Mouse (Mus musculus): ENCODE results near the gene Adsl. TPM values are rescaled to one million over a fixed set of nuclear protein-coding genes. Genes with fewer than 3 reads are reported as not detected.
A peak's percentile ranks its signal among the peaks of the same experiment; 100 is the strongest.
"Not testable (repeated sequence)": the region's sequence is repeated elsewhere in the genome, so short reads cannot be mapped to it uniquely, and the experiment has no call there.

Adsl gene
- 183 and 186 TPM in 2 replicates for polyA plus RNA-seq (2016; fragmentation: Nextera tagmentation; extraction: Ambion mirVana)

- Histone ChIP-seq H3K9me3 (no peaks in the 10 kb centered on the region), H3K27ac (peak within 1 kb of the TSS; percentile 77), H3K9ac (replicated peaks) (peak within 1 kb of the TSS; percentile 78), H3K36me3 (peaks cover 15% of the 10 kb centered on the region), H3K4me3 (replicated peaks) (peak within 1 kb of the TSS; percentile 89), H3K27me3 (no peaks in the 10 kb centered on the region), H3K4me1 (replicated peaks) (peaks cover 14% of the 10 kb centered on the region), H3K4me2 (peak within 1 kb of the TSS; percentile 85)
- WGBS = under 1% methylated on average over 63 of the region's 63 CpGs
- peak; percentile 75; the same call in 1 of the 2 replicates for ATAC-seq (ENCODE audit: insufficient number of reproducible peaks, insufficient read depth, low FRiP score, low TSS enrichment, low read depth)
These were observed at the start of gene Adsl for GRCm38 (mm10) chr15:80948145-80949135. Adsl (plus strand) TSS chr15:80948490.

DNA sequence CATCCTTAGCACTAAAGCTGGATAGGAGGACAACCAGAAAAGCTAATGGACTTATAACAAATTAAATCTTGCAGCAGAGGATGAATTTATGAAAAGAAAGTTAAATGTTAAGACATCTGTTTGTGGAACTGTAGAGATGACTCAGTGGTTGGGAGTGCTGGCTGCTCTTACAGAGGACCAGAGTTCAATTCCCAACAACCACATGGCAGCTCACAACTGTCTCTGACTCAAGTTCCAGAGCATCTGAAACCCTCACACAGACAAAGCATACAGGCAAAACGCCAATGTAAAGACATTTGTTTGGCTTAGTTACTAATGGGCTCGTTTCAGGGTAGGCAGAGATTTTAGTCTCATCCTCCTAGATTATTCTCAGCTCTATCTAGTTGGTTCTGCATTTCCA lies 48.5 kb upstream of the Adsl start:
- H3K4me2 ChIP-seq = no peak overlapping the region
- 87% methylated on average over 2 of the region's 2 CpGs for WGBS
- H3K27ac ChIP-seq = no peak overlapping the region
- ATAC-seq (ENCODE audit: insufficient number of reproducible peaks, insufficient read depth, low FRiP score, low TSS enrichment, low read depth) = no peak
- no peak overlapping the region for H3K9ac ChIP-seq (replicated peaks)
- H3K36me3 ChIP-seq = peaks cover 95% of the 10 kb centered on the region
- no peak overlapping the region for H3K4me3 ChIP-seq (replicated peaks)
- no peaks in the 10 kb centered on the region for H3K9me3 ChIP-seq
- H3K4me1 ChIP-seq (replicated peaks) = no peaks in the 10 kb centered on the region
- no peaks in the 10 kb centered on the region for H3K27me3 ChIP-seq

- Histone ChIP-seq H3K27me3 (no peaks in the 10 kb centered on the region), H3K36me3 (peaks cover 95% of the 10 kb centered on the region), H3K4me3 (replicated peaks) (no peak overlapping the region), H3K9me3 (no peaks in the 10 kb centered on the region), H3K4me2 (no peak overlapping the region), H3K4me1 (replicated peaks) (no peaks in the 10 kb centered on the region), H3K27ac (no peak overlapping the region), H3K9ac (replicated peaks) (no peak overlapping the region)
- ATAC-seq (ENCODE audit: insufficient number of reproducible peaks, insufficient read depth, low FRiP score, low TSS enrichment, low read depth) = no peak
- 88% methylated on average over 6 of the region's 6 CpGs for WGBS
These were observed 46.3 kb upstream of the Adsl start for GRCm38 (mm10) chr15:80901806-80902513.

GRCm38 (mm10) chr15:80904776-80905175 lies 43.5 kb upstream of the Adsl start:
- peaks cover 93% of the 10 kb centered on the region for H3K36me3 ChIP-seq
- ATAC-seq (ENCODE audit: insufficient number of reproducible peaks, insufficient read depth, low FRiP score, low TSS enrichment, low read depth); H3K9me3 ChIP-seq; H3K9ac ChIP-seq (replicated peaks); H3K4me3 ChIP-seq (replicated peaks); H3K27me3 ChIP-seq; H3K4me2 ChIP-seq; H3K27ac ChIP-seq; H3K4me1 ChIP-seq (replicated peaks): not testable (repeated sequence)
- over 99% methylated on average over 6 of the region's 6 CpGs for WGBS

GRCm38 (mm10) chr15:80910183-80910582 lies 38.1 kb upstream of the Adsl start:
- Histone ChIP-seq H3K27ac (no peak overlapping the region), H3K9ac (replicated peaks) (no peak overlapping the region), H3K36me3 (peaks cover 95% of the 10 kb centered on the region), H3K4me2 (no peak overlapping the region), H3K4me1 (replicated peaks) (no peaks in the 10 kb centered on the region), H3K9me3 (no peaks in the 10 kb centered on the region), H3K4me3 (replicated peaks) (no peak overlapping the region), H3K27me3 (no peaks in the 10 kb centered on the region)
- no peak for ATAC-seq (ENCODE audit: insufficient number of reproducible peaks, insufficient read depth, low FRiP score, low TSS enrichment, low read depth)
- 91% methylated on average over 3 of the region's 3 CpGs for WGBS

- WGBS = 86% methylated on average over 4 of the region's 4 CpGs
- no peaks in the 10 kb centered on the region for H3K9me3 ChIP-seq
- no peaks in the 10 kb centered on the region for H3K4me1 ChIP-seq (replicated peaks)
- peaks cover 95% of the 10 kb centered on the region for H3K36me3 ChIP-seq
- H3K4me2 ChIP-seq = no peak overlapping the region
- no peak for ATAC-seq (ENCODE audit: insufficient number of reproducible peaks, insufficient read depth, low FRiP score, low TSS enrichment, low read depth)
- H3K27me3 ChIP-seq = no peaks in the 10 kb centered on the region
- H3K27ac ChIP-seq = no peak overlapping the region
- no peak overlapping the region for H3K9ac ChIP-seq (replicated peaks)
- H3K4me3 ChIP-seq (replicated peaks) = no peak overlapping the region
These were observed 37.3 kb upstream of the Adsl start for GRCm38 (mm10) chr15:80910790-80911531.

GRCm38 (mm10) chr15:80912175-80912574 lies 36.1 kb upstream of the Adsl start:
- no peak overlapping the region for H3K4me3 ChIP-seq (replicated peaks)
- no peak overlapping the region for H3K27ac ChIP-seq
- WGBS = 92% methylated on average over 3 of the region's 3 CpGs
- H3K4me1 ChIP-seq (replicated peaks) = no peaks in the 10 kb centered on the region
- peaks cover 95% of the 10 kb centered on the region for H3K36me3 ChIP-seq
- H3K9ac ChIP-seq (replicated peaks) = no peak overlapping the region
- no peaks in the 10 kb centered on the region for H3K9me3 ChIP-seq
- H3K4me2 ChIP-seq = no peak overlapping the region
- ATAC-seq (ENCODE audit: insufficient number of reproducible peaks, insufficient read depth, low FRiP score, low TSS enrichment, low read depth) = no peak
- H3K27me3 ChIP-seq = no peaks in the 10 kb centered on the region

DNA sequence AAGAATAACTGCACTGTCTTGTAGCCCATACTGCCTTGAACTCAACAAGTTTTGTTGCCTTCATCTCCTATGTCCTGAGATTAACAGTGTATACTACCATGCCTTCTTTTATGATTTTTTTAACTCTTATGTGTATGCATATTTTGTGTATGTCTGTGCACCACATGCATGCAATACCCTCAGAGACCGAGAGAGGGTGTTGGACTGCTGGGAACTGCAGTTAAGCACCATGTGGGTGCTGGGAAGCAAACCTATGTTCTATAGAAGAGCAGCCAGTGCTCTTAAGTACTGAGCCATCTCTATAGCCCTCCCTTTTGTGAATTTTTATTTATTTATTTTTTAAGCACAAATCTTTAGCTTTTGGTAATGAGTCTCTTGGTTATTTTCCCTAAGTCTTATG lies 34.5 kb upstream of the Adsl start:
- H3K36me3 ChIP-seq = peaks cover 94% of the 10 kb centered on the region
- no peak overlapping the region for H3K9ac ChIP-seq (replicated peaks)
- H3K4me3 ChIP-seq (replicated peaks) = no peak overlapping the region
- H3K9me3 ChIP-seq = no peaks in the 10 kb centered on the region
- no peak overlapping the region for H3K27ac ChIP-seq
- H3K27me3 ChIP-seq = no peaks in the 10 kb centered on the region
- H3K4me1 ChIP-seq (replicated peaks) = no peaks in the 10 kb centered on the region
- no peak overlapping the region for H3K4me2 ChIP-seq
- WGBS = 82% methylated on average over 1 of the region's 1 CpGs
- no peak for ATAC-seq (ENCODE audit: insufficient number of reproducible peaks, insufficient read depth, low FRiP score, low TSS enrichment, low read depth)

- peaks cover 96% of the 10 kb centered on the region for H3K36me3 ChIP-seq
- H3K27ac ChIP-seq = no peak overlapping the region
- H3K4me1 ChIP-seq (replicated peaks) = no peaks in the 10 kb centered on the region
- H3K4me3 ChIP-seq (replicated peaks) = no peak overlapping the region
- no peaks in the 10 kb centered on the region for H3K27me3 ChIP-seq
- H3K4me2 ChIP-seq = no peak overlapping the region
- WGBS = 90% methylated on average over 2 of the region's 2 CpGs
- no peaks in the 10 kb centered on the region for H3K9me3 ChIP-seq
- no peak for ATAC-seq (ENCODE audit: insufficient number of reproducible peaks, insufficient read depth, low FRiP score, low TSS enrichment, low read depth)
- H3K9ac ChIP-seq (replicated peaks) = no peak overlapping the region
These were observed 32.4 kb upstream of the Adsl start for GRCm38 (mm10) chr15:80915850-80916249.

DNA sequence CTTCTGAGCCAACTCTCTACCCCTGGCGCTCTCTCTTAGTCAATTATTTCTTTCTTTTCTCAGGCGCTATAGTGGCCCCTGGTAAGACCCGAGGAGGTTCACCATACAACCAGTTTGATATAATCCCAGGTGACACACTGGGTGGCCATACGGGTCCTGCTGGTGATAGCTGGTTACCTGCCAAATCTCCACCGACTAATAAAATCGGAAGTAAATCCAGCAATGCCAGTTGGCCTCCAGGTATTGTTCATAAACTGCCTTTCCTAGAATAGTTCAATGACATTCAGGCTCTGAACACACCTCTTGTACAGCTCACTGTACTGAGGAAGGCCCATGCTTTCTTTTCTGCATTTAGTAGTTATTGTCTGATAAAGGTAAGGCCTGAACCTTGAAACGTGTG lies 31.7 kb upstream of the Adsl start:
- peaks cover 96% of the 10 kb centered on the region for H3K36me3 ChIP-seq
- WGBS = 95% methylated on average over 7 of the region's 7 CpGs
- no peak overlapping the region for H3K4me3 ChIP-seq (replicated peaks)

DNA sequence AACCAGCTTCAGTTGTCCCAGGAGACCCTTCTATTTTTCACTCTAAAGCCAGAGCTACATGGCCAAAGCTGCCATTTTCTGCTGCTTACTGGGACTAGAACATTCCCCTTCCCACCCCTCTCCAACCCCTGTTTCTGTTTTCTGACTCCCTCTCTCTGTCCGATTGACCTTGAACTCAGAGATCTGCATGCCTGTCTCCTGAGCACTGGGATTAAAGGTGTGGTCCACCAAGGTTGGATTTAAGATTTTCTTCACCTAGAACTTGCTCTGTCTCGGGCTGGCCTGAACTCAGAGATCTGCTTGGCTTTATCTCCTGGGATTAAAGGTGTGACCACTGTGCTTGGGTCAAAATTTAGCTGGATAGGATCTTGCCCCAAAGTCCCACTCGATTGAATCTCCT lies 27.9 kb upstream of the Adsl start:
- no peaks in the 10 kb centered on the region for H3K4me1 ChIP-seq (replicated peaks)
- no peak for ATAC-seq (ENCODE audit: insufficient number of reproducible peaks, insufficient read depth, low FRiP score, low TSS enrichment, low read depth)
- peaks cover 93% of the 10 kb centered on the region for H3K36me3 ChIP-seq
- H3K27me3 ChIP-seq = no peaks in the 10 kb centered on the region
- no peak overlapping the region for H3K4me2 ChIP-seq
- 95% methylated on average over 3 of the region's 3 CpGs for WGBS
- H3K9ac ChIP-seq (replicated peaks) = no peak overlapping the region
- H3K27ac ChIP-seq = no peak overlapping the region
- no peak overlapping the region for H3K4me3 ChIP-seq (replicated peaks)
- H3K9me3 ChIP-seq = no peaks in the 10 kb centered on the region

More for the DNA sequence above, 31.7 kb upstream of the Adsl start:
- Histone ChIP-seq H3K9me3 (no peaks in the 10 kb centered on the region), H3K4me2 (no peak overlapping the region), H3K27me3 (no peaks in the 10 kb centered on the region), H3K9ac (replicated peaks) (no peak overlapping the region), H3K4me1 (replicated peaks) (no peaks in the 10 kb centered on the region), H3K27ac (no peak overlapping the region)
- ATAC-seq (ENCODE audit: insufficient number of reproducible peaks, insufficient read depth, low FRiP score, low TSS enrichment, low read depth) = no peak
